Mouse (Mus musculus): Measurements from ENCODE around the gene Rab7. TPM values are rescaled to one million over a fixed set of nuclear protein-coding genes. Genes with fewer than 3 reads are reported as not detected.
A peak's percentile ranks its signal among the peaks of the same experiment; 100 is the strongest.
"Not testable (repeated sequence)": the region's sequence is repeated elsewhere in the genome, so short reads cannot be mapped to it uniquely, and the experiment has no call there.

Rab7 gene
- total and polyA plus RNA-seq, 3 experiments = 58.6 to 361 (median 68.9) TPM

GRCm38 (mm10) chr6:87970041-87970440, 75.0 kb downstream of the Rab7 start:
- dilution Hi-C loops (cut with MboI; ENCODE audit: extremely low pct_ligation_motif_present, extremely low pct_unique_long_range_greater_than_20kb, low sequenced_read_pairs) = no loop called here
- in situ Hi-C loops (cut with MboI; ENCODE audit: low pct_ligation_motif_present, low pct_unique_long_range_greater_than_20kb, low sequenced_read_pairs) = no loop called here

GRCm38 (mm10) chr6:87962457-87962856, 82.6 kb downstream of the Rab7 start:
- H3K4me1 ChIP-seq (ENCODE audit: control insufficient read depth in 1 of 2, insufficient read depth in 2 of 2); H3K27me3 ChIP-seq (replicated peaks); H3K4me2 ChIP-seq (ENCODE audit: insufficient read depth, low read depth, poor library complexity, severe bottlenecking); H3K79me2 ChIP-seq (replicated peaks; ENCODE audit: control insufficient read depth, extremely low read depth, insufficient read depth, poor library complexity, severe bottlenecking); in situ Hi-C loops (cut with MboI; ENCODE audit: low pct_ligation_motif_present, low pct_unique_long_range_greater_than_20kb, low sequenced_read_pairs); H3K27ac ChIP-seq (ENCODE audit: insufficient read depth, low read depth); H3K9ac ChIP-seq (ENCODE audit: insufficient read depth, low read depth); H3K4me3 ChIP-seq (replicated peaks in 1 of 3; ENCODE audit: low read depth in 2 of 3, low read length in 2 of 3, poor library complexity in 1 of 3); DNase-seq (ENCODE audit: extremely low read depth); dilution Hi-C loops (cut with MboI; ENCODE audit: extremely low pct_ligation_motif_present, extremely low pct_unique_long_range_greater_than_20kb, low sequenced_read_pairs); H3K36me3 ChIP-seq (replicated peaks in 1 of 2; ENCODE audit: control insufficient read depth in 1 of 2, insufficient read depth in 1 of 2, low read length in 1 of 2): not testable (repeated sequence)
- H3K9me3 ChIP-seq (replicated peaks; ENCODE audit: low read length) = peaks cover 17% of the 10 kb centered on the region
- peak; percentile 53 for TF ChIP-seq NRF1 (IDR thresholded peaks at IDR 0.05; ENCODE audit: low read depth, low read length)

More at GRCm38 (mm10) chr6:87970041-87970440, 75.0 kb downstream of the Rab7 start:
- Histone ChIP-seq H3K27ac (ENCODE audit: insufficient read depth, low read depth) (no peak overlapping the region), H3K4me3 (replicated peaks in 1 of 3; ENCODE audit: low read depth in 2 of 3, low read length in 2 of 3, poor library complexity in 1 of 3) (no peak overlapping the region), H3K79me2 (replicated peaks; ENCODE audit: control insufficient read depth, extremely low read depth, insufficient read depth, poor library complexity, severe bottlenecking) (no peaks in the 10 kb centered on the region), H3K27me3 (replicated peaks) (peaks cover 2% of the 10 kb centered on the region), H3K9me3 (replicated peaks; ENCODE audit: low read length) (no peaks in the 10 kb centered on the region), H3K4me1 (ENCODE audit: control insufficient read depth in 1 of 2, insufficient read depth in 2 of 2) (no peaks in the 10 kb centered on the region), H3K36me3 (replicated peaks in 1 of 2; ENCODE audit: control insufficient read depth in 1 of 2, insufficient read depth in 1 of 2, low read length in 1 of 2) (no peaks in the 10 kb centered on the region), H3K9ac (ENCODE audit: insufficient read depth, low read depth) (no peak overlapping the region), H3K4me2 (ENCODE audit: insufficient read depth, low read depth, poor library complexity, severe bottlenecking) (no peak overlapping the region)
- no peak for TF ChIP-seq ZKSCAN1 (IDR thresholded peaks at IDR 0.05; ENCODE audit: borderline replicate concordance, low read depth, low read length)
- TF ChIP-seq UBTF (IDR thresholded peaks at IDR 0.05; ENCODE audit: low read depth, low read length) = no peak
- no peak for TF ChIP-seq MXI1 (IDR thresholded peaks at IDR 0.05; ENCODE audit: low read depth, low read length)
- no peak for TF ChIP-seq CTCF (conservative IDR thresholded peaks at IDR 0.05 in 1 of 2, IDR thresholded peaks at IDR 0.05 in 1 of 2; ENCODE audit: low read depth in 2 of 2, low read length in 2 of 2)
- no peak for TF ChIP-seq TBP (conservative IDR thresholded peaks at IDR 0.05; ENCODE audit: low read depth, low read length)
- no peak for TF ChIP-seq JUN (IDR thresholded peaks at IDR 0.05; ENCODE audit: insufficient read depth, low read depth, low read length)
- no peak for TF ChIP-seq POLR2A (IDR thresholded peaks at IDR 0.05; ENCODE audit: low read depth, low read length)
- no peak for TF ChIP-seq NELFE (IDR thresholded peaks at IDR 0.05; ENCODE audit: low read depth, low read length)
- no peak for TF ChIP-seq TCF12 (IDR thresholded peaks at IDR 0.05; ENCODE audit: low read depth, low read length)
- no peak for TF ChIP-seq EP300 (IDR thresholded peaks at IDR 0.05; ENCODE audit: low read length)
- TF ChIP-seq KAT2A (IDR thresholded peaks at IDR 0.05; ENCODE audit: insufficient replicate concordance, low read length) = no peak
- TF ChIP-seq USF2 (conservative IDR thresholded peaks at IDR 0.05; ENCODE audit: low read depth, low read length) = no peak
- no peak for TF ChIP-seq MYC (IDR thresholded peaks at IDR 0.05; ENCODE audit: low read depth, low read length)
- DNase-seq (ENCODE audit: extremely low read depth) = no peak

Other genes starting within 250 kb of the Rab7 start
- gene Rab43, start 233.1 kb downstream of the Rab7 start, total RNA-seq (2012; rRNA removed) = 10.3 and 11.4 TPM in 2 replicates
- gene Rab43, start 233.1 kb downstream of the Rab7 start, total RNA-seq (2014; rRNA removed) = 2.8 and 4.3 TPM in 2 replicates
- 16.1 and 23.4 TPM in 2 replicates for gene Rab43, start 233.1 kb downstream of the Rab7 start, polyA plus RNA-seq (2012; ENCODE audit: insufficient read length, low read depth)
- gene Gm45140, start 209.5 kb downstream of the Rab7 start, total RNA-seq (2012; rRNA removed) = 13.0 and 15.7 TPM in 2 replicates
- gene Gm45140, start 209.5 kb downstream of the Rab7 start, total RNA-seq (2014; rRNA removed) = 4.3 and 5.5 TPM in 2 replicates
- gene Gm45140, start 209.5 kb downstream of the Rab7 start, polyA plus RNA-seq (2012; ENCODE audit: insufficient read length, low read depth) = 25.7 and 37.6 TPM in 2 replicates
- gene Isy1, start 206.5 kb downstream of the Rab7 start, total RNA-seq (2012; rRNA removed) = 43.8 and 67.7 TPM in 2 replicates
- 77.4 and 84.2 TPM in 2 replicates for gene Isy1, start 206.5 kb downstream of the Rab7 start, total RNA-seq (2014; rRNA removed)
- 140 and 204 TPM in 2 replicates for gene Isy1, start 206.5 kb downstream of the Rab7 start, polyA plus RNA-seq (2012; ENCODE audit: insufficient read length, low read depth)
- gene Cnbp, start 194.2 kb downstream of the Rab7 start, total RNA-seq (2012; rRNA removed) = 558 and 652 TPM in 2 replicates
- gene Cnbp, start 194.2 kb downstream of the Rab7 start, total RNA-seq (2014; rRNA removed) = 838 and 876 TPM in 2 replicates
- gene Cnbp, start 194.2 kb downstream of the Rab7 start, polyA plus RNA-seq (2012; ENCODE audit: insufficient read length, low read depth) = 649 and 743 TPM in 2 replicates
- gene Copg1, start 157.5 kb downstream of the Rab7 start, total RNA-seq (2012; rRNA removed) = 85.1 and 99.3 TPM in 2 replicates
- 75.6 and 78.3 TPM in 2 replicates for gene Copg1, start 157.5 kb downstream of the Rab7 start, total RNA-seq (2014; rRNA removed)
- 81.3 and 91.9 TPM in 2 replicates for gene Copg1, start 157.5 kb downstream of the Rab7 start, polyA plus RNA-seq (2012; ENCODE audit: insufficient read length, low read depth)
- gene Hmces, start 131.3 kb downstream of the Rab7 start, total RNA-seq (2012; rRNA removed) = 8.4 and 11.8 TPM in 2 replicates
- 0.31 and 0.73 TPM in 2 replicates for gene Hmces, start 131.3 kb downstream of the Rab7 start, total RNA-seq (2014; rRNA removed)
- 0.99 and 1.4 TPM in 2 replicates for gene Hmces, start 131.3 kb downstream of the Rab7 start, polyA plus RNA-seq (2012; ENCODE audit: insufficient read length, low read depth)
- gene H1fx, start 63.6 kb downstream of the Rab7 start, total RNA-seq (2012; rRNA removed) = 0.08 TPM in 1 of 2 replicates, not detected in the other
- gene H1fx, start 63.6 kb downstream of the Rab7 start, total RNA-seq (2014; rRNA removed) = not detected in 2 replicates
- not detected in 2 replicates for gene H1fx, start 63.6 kb downstream of the Rab7 start, polyA plus RNA-seq (2012; ENCODE audit: insufficient read length, low read depth)
- gene Rpn1, start 39.2 kb upstream of the Rab7 start, total RNA-seq (2012; rRNA removed) = 260 and 327 TPM in 2 replicates
- gene Rpn1, start 39.2 kb upstream of the Rab7 start, total RNA-seq (2014; rRNA removed) = 299 and 366 TPM in 2 replicates
- gene Rpn1, start 39.2 kb upstream of the Rab7 start, polyA plus RNA-seq (2012; ENCODE audit: insufficient read length, low read depth) = 320 and 339 TPM in 2 replicates
- not detected in 2 replicates for gene Gata2, start 148.6 kb upstream of the Rab7 start, total RNA-seq (2012; rRNA removed)
- gene Gata2, start 148.6 kb upstream of the Rab7 start, total RNA-seq (2014; rRNA removed) = not detected in 2 replicates
- gene Gata2, start 148.6 kb upstream of the Rab7 start, polyA plus RNA-seq (2012; ENCODE audit: insufficient read length, low read depth) = not detected in 2 replicates
- gene Dnajb8, start 177.0 kb upstream of the Rab7 start, total RNA-seq (2012; rRNA removed) = not detected in 2 replicates
- gene Dnajb8, start 177.0 kb upstream of the Rab7 start, total RNA-seq (2014; rRNA removed) = not detected in 2 replicates
- not detected in 2 replicates for gene Dnajb8, start 177.0 kb upstream of the Rab7 start, polyA plus RNA-seq (2012; ENCODE audit: insufficient read length, low read depth)